Mouse (Mus musculus) lung, adult 2 months (tissue): ENCODE results near the gene Pelo. TPM values are rescaled to one million over a fixed set of nuclear protein-coding genes. Genes with fewer than 3 reads are reported as not detected.

Experiments used
- DNase-seq: peaks from one replicate; pipeline ENCODE4 v3.0.0; 2022
- H3K4me1 ChIP-seq: fragments of 200-500 bp; 2 replicates; pipeline ENCODE4 v1.6.1; 2011; ENCODE audit warnings: low read length; ENCODE audit not compliant: control insufficient read depth, insufficient read depth
- H3K4me3 ChIP-seq: fragments of 200-500 bp; replicated peaks from 2 replicates; pipeline ENCODE3; 2011; ENCODE audit warnings: low read depth, mild to moderate bottlenecking, control low read depth, low read length; ENCODE audit errors: extremely low read depth
- CTCF ChIP-seq: fragments of 200-500 bp; IDR thresholded peaks from 2 replicates; pipeline ENCODE4 v1.5.1; 2011; ENCODE audit warnings: mild to moderate bottlenecking, low read length, control low read depth; ENCODE audit not compliant: insufficient read depth
- POLR2A ChIP-seq: fragments of 200-500 bp; IDR thresholded peaks from 2 replicates; pipeline ENCODE4 v1.6.1; 2011; ENCODE audit warnings: low read depth, mild to moderate bottlenecking, control low read depth, low read length, borderline replicate concordance; ENCODE audit errors: extremely low read depth
- WGBS: fragments of 180-500 bp; shearing (Covaris S2); methylation state at CpG from one replicate; pipeline ENCODE4 v1.1.7; 2018; 5-methylcytosine and 5-hydroxymethylcytosine counted together
- polyA plus RNA-seq: library from polyadenylated mRNA; depleted of rRNA; stranded (reverse); fragments of >200 nt; gene quantifications from 2 replicates; pipeline ENCODE4 v1.2.3, GENCODE M21; 2012; rRNA removed

Pelo gene
- polyA plus RNA-seq, 1 experiment = 30.2 TPM

GRCm38 (mm10) chr13:115052568-115052967, 37.4 kb downstream of the Pelo start:
- no peak for DNase-seq
- 67% methylated on average over 7 of the region's 7 CpGs for WGBS
- TF ChIP-seq CTCF (no peak), POLR2A (no peak)

GRCm38 (mm10) chr13:115050660-115051559, 39.1 kb downstream of the Pelo start:
- no peak overlapping the region for H3K4me3 ChIP-seq
- H3K4me1 ChIP-seq = peaks cover 9% of the 10 kb centered on the region
- 50% methylated on average over 13 of the region's 13 CpGs for WGBS
- no peak for DNase-seq
- TF ChIP-seq POLR2A (no peak), CTCF (no peak)

More at GRCm38 (mm10) chr13:115052568-115052967, 37.4 kb downstream of the Pelo start:
- no peak overlapping the region for H3K4me3 ChIP-seq
- H3K4me1 ChIP-seq = peaks cover 7% of the 10 kb centered on the region

GRCm38 (mm10) chr13:115042652-115043051, 47.3 kb downstream of the Pelo start:
- WGBS = 25% methylated on average over 2 of the region's 2 CpGs
- no peak overlapping the region for H3K4me3 ChIP-seq
- peaks cover 9% of the 10 kb centered on the region for H3K4me1 ChIP-seq
- TF ChIP-seq POLR2A (no peak), CTCF (no peak)
- DNase-seq = no peak

Other genes starting within 250 kb of the Pelo start
- 2.3 and 3.5 TPM in 2 replicates for gene Itga2, start 158.1 kb downstream of the Pelo start, polyA plus RNA-seq
- gene Gm49395, start 11.7 kb upstream of the Pelo start, polyA plus RNA-seq = 21.5 and 30.5 TPM in 2 replicates
- gene Itga1, start 11.8 kb upstream of the Pelo start, polyA plus RNA-seq = 24.0 and 36.1 TPM in 2 replicates